20 mouse cellular contexts compared by ENCODE assay signal in the genomic region with DNA sequence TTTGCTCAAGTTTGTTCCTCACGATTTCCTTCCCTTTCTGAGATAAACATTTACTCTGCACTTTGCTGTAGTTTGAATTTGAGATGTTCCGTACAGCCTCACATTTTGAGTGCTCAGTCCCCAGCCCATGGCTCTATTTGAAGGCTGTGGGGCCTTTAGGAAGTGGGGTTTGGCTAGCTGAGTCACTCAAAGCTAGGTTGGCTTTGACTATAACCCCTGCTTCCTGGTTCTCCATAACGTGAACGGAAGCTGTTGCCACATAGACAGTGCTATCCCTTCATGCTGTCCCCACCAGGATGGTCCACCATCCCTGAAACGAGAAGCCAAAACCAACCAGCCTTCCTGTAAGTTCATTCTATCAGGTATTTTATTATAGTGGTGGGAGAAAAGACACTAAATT.
A peak's percentile ranks its signal among the peaks of the same experiment; 100 is the strongest.
DNase-seq lines count a peak whose midpoint lies in the region; ATAC-seq and TF ChIP-seq lines count a peak whose summit lies in the region.
"Had no signal": no experiment of that assay in that cellular context is flagged by ENCODE, and none has a peak within 500 bp of the region (broad histone marks: within the 10 kb centered on the region; RNA-seq: fewer than 3 reads in every experiment).

No protein-coding gene starts in this region.

- no peak for ATAC-seq in lung, embryonic 14.5 days (ENCODE audit: insufficient read depth)
- ATAC-seq: activated CD4-positive, CD25-positive, alpha-beta regulatory T cell, adult 4 months; forebrain, embryonic 15.5 days had no signal

- WGBS in lung, embryonic 14.5 days = 62% methylated on average over 5 of the region's 5 CpGs
- 4% methylated on average over 5 of the region's 5 CpGs for WGBS in macrophage (ENCODE audit: missing documents)

- H3K9me3 ChIP-seq in lung, embryonic 14.5 days (ENCODE audit: low read depth, low read length) = no peaks in the 10 kb centered on the region
- H3K9me3 ChIP-seq: embryonic facial prominence, embryonic 12.5 days; embryonic facial prominence, embryonic 15.5 days; forebrain, embryonic 15.5 days; heart, embryonic 10.5 days; hindbrain, embryonic 12.5 days; hindbrain, embryonic 15.5 days had no signal

- H3K4me2 ChIP-seq in lung, embryonic 14.5 days = no peak overlapping the region
- H3K4me2 ChIP-seq: embryonic facial prominence, embryonic 12.5 days; embryonic facial prominence, embryonic 15.5 days; forebrain, embryonic 15.5 days; hindbrain, embryonic 12.5 days; hindbrain, embryonic 15.5 days had no signal

- no peak for TF ChIP-seq CTCF in lung, embryonic 14.5 days (IDR thresholded peaks at IDR 0.05; ENCODE audit: low read depth)

- no peak for DNase-seq in lung, embryonic 14.5 days
- no peak for DNase-seq in lung, postnatal 4 days
- peak; percentile 70 for DNase-seq in 416B (ENCODE audit: low read depth)
- DNase-seq in c-Kit-positive CD71-negative TER-119-negative erythroid progenitor cells, embryonic 14.5 days (ENCODE audit: low read depth) = peak; percentile 6
- DNase-seq in urinary bladder, postnatal 14 days (ENCODE audit: low spot score) = no peak
- DNase-seq in gastrocnemius, adult 18-20 months (ENCODE audit: low spot score) = no peak
- DNase-seq: adrenal gland, postnatal 25 days; cerebellum, adult 18-20 months; cerebellum, adult 9-10 months; cerebellum, postnatal 14 days; gastrocnemius, postnatal 10 days; heart, adult 2 months had no signal

- H3K36me3 ChIP-seq in lung, embryonic 14.5 days (ENCODE audit: insufficient read depth) = no peaks in the 10 kb centered on the region
- no peaks in the 10 kb centered on the region for H3K36me3 ChIP-seq in macrophage (ENCODE audit: inconsistent target)
- H3K36me3 ChIP-seq: embryonic facial prominence, embryonic 12.5 days; embryonic facial prominence, embryonic 15.5 days; forebrain, embryonic 15.5 days; heart, embryonic 10.5 days; hindbrain, embryonic 12.5 days; hindbrain, embryonic 15.5 days had no signal

- no peak overlapping the region for H3K9ac ChIP-seq in lung, embryonic 14.5 days
- H3K9ac ChIP-seq: embryonic facial prominence, embryonic 12.5 days; embryonic facial prominence, embryonic 15.5 days; forebrain, embryonic 15.5 days; hindbrain, embryonic 12.5 days; hindbrain, embryonic 15.5 days had no signal

- H3K27me3 ChIP-seq in lung, embryonic 14.5 days (ENCODE audit: insufficient read depth, low read length) = no peaks in the 10 kb centered on the region
- H3K27me3 ChIP-seq: embryonic facial prominence, embryonic 12.5 days; embryonic facial prominence, embryonic 15.5 days; hindbrain, embryonic 12.5 days; hindbrain, embryonic 15.5 days had no signal

- 0 out of 2 replicates have a peak overlapping the region, but pooled peaks have one; percentile 10 for H3K27ac ChIP-seq in lung, embryonic 14.5 days (ENCODE audit: low read depth)
- peak overlapping the region; percentile 17 for H3K27ac ChIP-seq in macrophage
- H3K27ac ChIP-seq: embryonic facial prominence, embryonic 12.5 days; embryonic facial prominence, embryonic 15.5 days; forebrain, embryonic 15.5 days; heart, adult 2 months; heart, embryonic 10.5 days; hindbrain, embryonic 12.5 days; hindbrain, embryonic 15.5 days had no signal

- no peak overlapping the region for H3K4me3 ChIP-seq in lung, embryonic 14.5 days (ENCODE audit: low read depth, low read length)
- no peak overlapping the region for H3K4me3 ChIP-seq in macrophage (ENCODE audit: inconsistent target)
- H3K4me3 ChIP-seq: embryonic facial prominence, embryonic 12.5 days; embryonic facial prominence, embryonic 15.5 days; forebrain, embryonic 15.5 days; heart, adult 2 months; heart, embryonic 10.5 days; hindbrain, embryonic 12.5 days; hindbrain, embryonic 15.5 days had no signal

- H3K79me2 ChIP-seq in macrophage (ENCODE audit: inconsistent target) = no peaks in the 10 kb centered on the region

- no peaks in the 10 kb centered on the region; the same call in 1 of the 2 replicates for H3K4me1 ChIP-seq in lung, embryonic 14.5 days (ENCODE audit: insufficient read depth)
- H3K4me1 ChIP-seq: embryonic facial prominence, embryonic 12.5 days; forebrain, embryonic 15.5 days; heart, embryonic 10.5 days; hindbrain, embryonic 12.5 days; hindbrain, embryonic 15.5 days had no signal

Comparison
In these comparisons a context has a peak if more than half of its experiments do, and no peak if none do; other contexts are left out.
1. DNase-seq: peak in 416B (single experiment) and c-Kit-positive CD71-negative TER-119-negative erythroid progenitor cells, embryonic 14.5 days (single experiment); none in lung, embryonic 14.5 days (single experiment), lung, postnatal 4 days (0 of 2), urinary bladder, postnatal 14 days (single experiment) and gastrocnemius, adult 18-20 months (single experiment).